Mouse (Mus musculus) lung, postnatal 0 days (tissue): Measurements from ENCODE around the gene Sh3pxd2a. TPM values are rescaled to one million over a fixed set of nuclear protein-coding genes. Genes with fewer than 3 reads are reported as not detected.

Experiments
- ATAC-seq: fragments of 200-750 bp; cut with Nextera tagmentation; 2 replicates; pipeline ENCODE4 v1.8.0; 2017; ENCODE audit warnings: moderate library complexity
- DNase-seq: peaks from one replicate; pipeline ENCODE4 v3.0.0-alpha.2; 2016; ENCODE audit warnings: low spot score
- H3K27ac ChIP-seq: fragments of 300-500 bp; sonication (generic); 2 replicates; pipeline ENCODE4 v1.5.1; 2014; ENCODE audit warnings: antibody characterized with exemption, mild to moderate bottlenecking, low read length, mixed read lengths
- H3K27me3 ChIP-seq: fragments of 300-500 bp; sonication (generic); replicated peaks from 2 replicates; pipeline ENCODE4 v1.6.1; 2014; ENCODE audit warnings: low read length, mixed read lengths; ENCODE audit not compliant: insufficient read depth
- H3K36me3 ChIP-seq: fragments of 300-500 bp; sonication (generic); 2 replicates; pipeline ENCODE4 v1.6.1; 2014; ENCODE audit warnings: low read length, mixed read lengths; ENCODE audit not compliant: insufficient read depth
- H3K4me1 ChIP-seq: fragments of 300-500 bp; sonication (generic); 2 replicates; pipeline ENCODE4 v1.6.1; 2014; ENCODE audit warnings: antibody characterized with exemption, low read depth, low read length, mixed read lengths; ENCODE audit not compliant: insufficient read depth
- H3K4me2 ChIP-seq: fragments of 300-500 bp; sonication (generic); replicated peaks from 2 replicates; pipeline ENCODE4 v1.6.1; 2014; ENCODE audit warnings: low read depth, mild to moderate bottlenecking, low read length, moderate library complexity, mixed read lengths
- H3K4me3 ChIP-seq: fragments of 300-500 bp; sonication (generic); 2 replicates; pipeline ENCODE4 v1.5.1; 2014; ENCODE audit warnings: low read depth, low read length
- H3K9ac ChIP-seq: fragments of 300-500 bp; sonication (generic); replicated peaks from 2 replicates; pipeline ENCODE4 v1.6.1; 2014; ENCODE audit warnings: low read depth, mild to moderate bottlenecking
- H3K9me3 ChIP-seq: fragments of 300-500 bp; sonication (generic); 2 replicates; pipeline ENCODE4 v1.6.1; 2016; ENCODE audit warnings: low read length, mixed read lengths
- CTCF ChIP-seq: IDR thresholded peaks from 2 replicates; pipeline ENCODE4 v1.5.1; 2016; ENCODE audit warnings: antibody characterized with exemption, mild to moderate bottlenecking
- EP300 ChIP-seq: IDR thresholded peaks from 2 replicates; pipeline ENCODE4 v1.6.1; 2016; ENCODE audit warnings: antibody characterized with exemption, mild to moderate bottlenecking, control low read depth
- WGBS: fragments of 180-500 bp; shearing (Covaris S2); extraction: QIAGEN DNeasy Blood & Tissue Kit; methylation state at CpG from one replicate; pipeline ENCODE4 v1.1.7; 2014; 5-methylcytosine and 5-hydroxymethylcytosine counted together
- polyA plus RNA-seq: library from polyadenylated mRNA; unstranded; fragments of >200 nt; fragmentation: Nextera tagmentation; extraction: Ambion mirVana; gene quantifications from 2 replicates; pipeline ENCODE4 v1.2.1, GENCODE M21; 2015

Sh3pxd2a gene
- polyA plus RNA-seq, 1 experiment from 2014 or later, result 5.6 TPM

- 66% methylated on average over 7 of the region's 7 CpGs for WGBS
- Histone ChIP-seq H3K4me1 (peaks cover 9% of the 10 kb centered on the region; the same call in 1 of the 2 replicates), H3K36me3 (no peaks in the 10 kb centered on the region), H3K4me2 (no peak overlapping the region), H3K4me3 (no peak overlapping the region), H3K27me3 (no peaks in the 10 kb centered on the region), H3K9me3 (no peaks in the 10 kb centered on the region), H3K9ac (no peak overlapping the region), H3K27ac (no peak overlapping the region)
- no peak for ATAC-seq
- TF ChIP-seq EP300, result no peak
- no peak for TF ChIP-seq CTCF
- DNase-seq, result no peak
Measured at GRCm38 (mm10) chr19:47408656-47409055, 55.5 kb downstream of the Sh3pxd2a start.

GRCm38 (mm10) chr19:47407332-47407731, 56.9 kb downstream of the Sh3pxd2a start:
- TF ChIP-seq CTCF (no peak), EP300 (no peak)
- no peak for DNase-seq
- ATAC-seq, result no peak
- no peak overlapping the region for H3K4me2 ChIP-seq
- WGBS, result 89% methylated on average over 6 of the region's 6 CpGs
- no peaks in the 10 kb centered on the region for H3K9me3 ChIP-seq
- no peak overlapping the region for H3K4me3 ChIP-seq
- no peaks in the 10 kb centered on the region for H3K27me3 ChIP-seq
- peaks cover 21% of the 10 kb centered on the region; the same call in 1 of the 2 replicates for H3K4me1 ChIP-seq
- H3K9ac ChIP-seq, result no peak overlapping the region
- H3K27ac ChIP-seq, result no peak overlapping the region
- H3K36me3 ChIP-seq, result no peaks in the 10 kb centered on the region

- Histone ChIP-seq H3K4me1 (peaks cover 21% of the 10 kb centered on the region; the same call in 1 of the 2 replicates), H3K27ac (no peak overlapping the region), H3K9ac (no peak overlapping the region), H3K9me3 (no peaks in the 10 kb centered on the region), H3K27me3 (no peaks in the 10 kb centered on the region), H3K36me3 (no peaks in the 10 kb centered on the region), H3K4me3 (no peak overlapping the region), H3K4me2 (no peak overlapping the region)
- TF ChIP-seq CTCF, result no peak
- no peak for TF ChIP-seq EP300
- 42% methylated on average over 6 of the region's 6 CpGs for WGBS
- DNase-seq (peak; percentile 48), ATAC-seq (peak; percentile 48)
Measured at GRCm38 (mm10) chr19:47406524-47406923, 57.7 kb downstream of the Sh3pxd2a start.

GRCm38 (mm10) chr19:47405548-47405947, 58.7 kb downstream of the Sh3pxd2a start:
- no peak overlapping the region for H3K4me2 ChIP-seq
- no peaks in the 10 kb centered on the region for H3K9me3 ChIP-seq
- no peak overlapping the region for H3K4me3 ChIP-seq
- no peak for ATAC-seq
- peaks cover 21% of the 10 kb centered on the region; the same call in 1 of the 2 replicates for H3K4me1 ChIP-seq
- H3K36me3 ChIP-seq, result no peaks in the 10 kb centered on the region
- WGBS, result 70% methylated on average over 8 of the region's 8 CpGs
- no peak for TF ChIP-seq EP300
- TF ChIP-seq CTCF, result no peak
- no peak overlapping the region for H3K27ac ChIP-seq
- no peak for DNase-seq
- no peak overlapping the region for H3K9ac ChIP-seq
- no peaks in the 10 kb centered on the region for H3K27me3 ChIP-seq

GRCm38 (mm10) chr19:47403391-47404379, 60.5 kb downstream of the Sh3pxd2a start:
- H3K36me3 ChIP-seq, result no peaks in the 10 kb centered on the region
- H3K9ac ChIP-seq, result no peak overlapping the region
- no peaks in the 10 kb centered on the region for H3K9me3 ChIP-seq
- TF ChIP-seq CTCF (no peak), EP300 (no peak)
- 59% methylated on average over 3 of the region's 3 CpGs for WGBS
- peak overlapping the region; percentile 57; the same call in 1 of the 2 replicates for H3K27ac ChIP-seq
- no peak overlapping the region for H3K4me3 ChIP-seq
- H3K4me2 ChIP-seq, result no peak overlapping the region
- peaks cover 21% of the 10 kb centered on the region; the same call in 1 of the 2 replicates for H3K4me1 ChIP-seq
- DNase-seq (no peak), ATAC-seq (no peak)
- no peaks in the 10 kb centered on the region for H3K27me3 ChIP-seq

GRCm38 (mm10) chr19:47402976-47403375, 61.2 kb downstream of the Sh3pxd2a start:
- Histone ChIP-seq H3K4me3 (no peak overlapping the region), H3K4me2 (no peak overlapping the region), H3K27ac (peak overlapping the region; percentile 57; the same call in 1 of the 2 replicates), H3K4me1 (peaks cover 21% of the 10 kb centered on the region; the same call in 1 of the 2 replicates), H3K27me3 (no peaks in the 10 kb centered on the region), H3K9me3 (no peaks in the 10 kb centered on the region), H3K36me3 (no peaks in the 10 kb centered on the region), H3K9ac (no peak overlapping the region)
- ATAC-seq, result peak; percentile 80
- TF ChIP-seq EP300 (no peak), CTCF (no peak)
- DNase-seq, result peak; percentile 67
- WGBS, result 16% methylated on average over 6 of the region's 6 CpGs
